Comparison of ENCODE assay signal across 11 mouse cellular contexts in the genomic region with DNA sequence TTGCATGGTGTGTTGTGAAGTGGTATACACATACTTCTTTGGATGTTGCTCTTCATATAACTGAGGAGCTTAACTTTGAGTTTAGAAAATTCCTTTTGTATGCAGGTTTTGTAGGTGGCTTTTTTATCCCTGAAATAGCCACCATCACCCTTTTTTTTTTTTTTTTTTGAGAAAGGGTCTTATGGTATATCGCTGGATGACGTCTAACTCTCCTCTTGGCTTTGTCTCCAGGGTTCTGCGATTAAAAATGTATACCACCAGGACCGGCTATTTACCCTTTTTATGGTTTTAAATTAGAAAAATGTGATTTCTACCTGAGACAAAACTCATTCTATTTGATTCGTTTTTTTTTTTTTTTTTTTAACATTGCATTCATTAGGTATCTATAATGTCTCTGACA. TPM values are rescaled to one million over a fixed set of nuclear protein-coding genes. Genes with fewer than 3 reads are reported as not detected.
A peak's percentile ranks its signal among the peaks of the same experiment; 100 is the strongest.
DNase-seq lines count a peak whose midpoint lies in the region; ATAC-seq and TF ChIP-seq lines count a peak whose summit lies in the region.
"Had no signal": no experiment of that assay in that cellular context is flagged by ENCODE, and none has a peak within 500 bp of the region (broad histone marks: within the 10 kb centered on the region; RNA-seq: fewer than 3 reads in every experiment).

No protein-coding gene starts in this region.

- H3K27ac ChIP-seq in heart, embryonic 14.5 days (replicated peaks in 1 of 2; ENCODE audit: control insufficient read depth in 1 of 2, insufficient read depth in 1 of 2, low read depth in 2 of 2, low read length in 2 of 2): no peak overlapping the region
- H3K27ac ChIP-seq in MEL (ENCODE audit: control insufficient read depth, low read depth, low read length) (no peak overlapping the region), macrophage (no peak overlapping the region)
- no peak overlapping the region for H3K27ac ChIP-seq in hindbrain, embryonic 12.5 days

- 71% methylated on average over 5 of the region's 5 CpGs for WGBS in heart, embryonic 14.5 days
- 67% methylated on average over 5 of the region's 5 CpGs for WGBS in hindbrain, embryonic 12.5 days
- 67% methylated on average over 5 of the region's 5 CpGs for WGBS in macrophage (ENCODE audit: missing documents)

- H3K4me1 ChIP-seq in heart, embryonic 14.5 days (ENCODE audit: control insufficient read depth in 2 of 2, insufficient read depth in 2 of 2, low read length in 2 of 2): peaks cover 0 to 13% of the 10 kb centered on the region in 2 experiments; a peak in 2 of 4 replicates
- peaks cover 5 to 13% of the 10 kb centered on the region in 2 experiments; a peak in 2 of 4 replicates for H3K4me1 ChIP-seq in MEL (ENCODE audit: control insufficient read depth in 1 of 2, insufficient read depth in 2 of 2, low read length in 2 of 2)
- peaks cover 12% of the 10 kb centered on the region; the same call in 1 of the 2 replicates for H3K4me1 ChIP-seq in hindbrain, embryonic 12.5 days

- no peaks in the 10 kb centered on the region for H3K27me3 ChIP-seq in heart, embryonic 14.5 days (ENCODE audit: control insufficient read depth, insufficient read depth, low read length)
- H3K27me3 ChIP-seq in MEL (ENCODE audit: control insufficient read depth in 1 of 2, insufficient read depth in 2 of 2, low read length in 2 of 2): no peaks in the 10 kb centered on the region
- no peaks in the 10 kb centered on the region for H3K27me3 ChIP-seq in hindbrain, embryonic 12.5 days

- ATAC-seq in heart, embryonic 14.5 days (ENCODE audit: insufficient number of reproducible peaks, insufficient read depth, low FRiP score, low read depth): no peak
- ATAC-seq in hindbrain, embryonic 12.5 days (ENCODE audit: low FRiP score): no peak

- no peaks in the 10 kb centered on the region for H3K9me3 ChIP-seq in heart, embryonic 14.5 days (ENCODE audit: control insufficient read depth, low read length)
- no peaks in the 10 kb centered on the region for H3K9me3 ChIP-seq in MEL (replicated peaks; ENCODE audit: insufficient read depth, low read length)
- H3K9me3 ChIP-seq in hindbrain, embryonic 12.5 days (replicated peaks): no peaks in the 10 kb centered on the region

- no peak; a peak in 1 of 4 replicates for TF ChIP-seq EP300 in MEL (IDR thresholded peaks at IDR 0.05; ENCODE audit: low read depth in 1 of 2, low read length in 2 of 2)

- peak overlapping the region; percentile 79 for H3K4me2 ChIP-seq in heart, embryonic 14.5 days (ENCODE audit: low read length)
- peak overlapping the region; percentile 62 for H3K4me2 ChIP-seq in hindbrain, embryonic 12.5 days (replicated peaks)

- H3K36me3 ChIP-seq in heart, embryonic 14.5 days (ENCODE audit: control insufficient read depth, insufficient read depth, low read length): no peaks in the 10 kb centered on the region
- H3K36me3 ChIP-seq in MEL (ENCODE audit: control insufficient read depth in 1 of 2, insufficient read depth in 2 of 2, low read length in 2 of 2) (peaks cover 0 to 38% of the 10 kb centered on the region in 2 experiments; a peak in 2 of 4 replicates), macrophage (ENCODE audit: inconsistent target) (no peaks in the 10 kb centered on the region)
- no peaks in the 10 kb centered on the region for H3K36me3 ChIP-seq in hindbrain, embryonic 12.5 days

- no peak for TF ChIP-seq CTCF in MEL (IDR thresholded peaks at IDR 0.05 in 2 of 3, conservative IDR thresholded peaks at IDR 0.05 in 1 of 3; ENCODE audit: control insufficient read depth in 1 of 3, insufficient read depth in 1 of 3, low read depth in 2 of 3, low read length in 3 of 3, poor library complexity in 1 of 3, severe bottlenecking in 1 of 3)

- peaks cover 48% of the 10 kb centered on the region for H3K79me2 ChIP-seq in MEL (ENCODE audit: control insufficient read depth, insufficient read depth, low read length, poor library complexity)
- H3K79me2 ChIP-seq in macrophage (ENCODE audit: inconsistent target): peaks cover 65% of the 10 kb centered on the region

- no peak for TF ChIP-seq POLR2A in MEL (IDR thresholded peaks at IDR 0.05; ENCODE audit: control insufficient read depth in 1 of 2, insufficient read depth in 1 of 2, low read depth in 1 of 2, low read length in 2 of 2, poor library complexity in 1 of 2)

- TF ChIP-seq RAD21 in MEL (IDR thresholded peaks at IDR 0.05; ENCODE audit: low read depth, low read length): no peak

- no peak for DNase-seq in heart, adult 18-20 months
- no peak for DNase-seq in MEL (ENCODE audit: low read depth, low spot score)
- no peak for DNase-seq in thymus, postnatal 25 days
- no peak for DNase-seq in cerebellum, postnatal 36 days
- DNase-seq in T-cell, adult 2 months (ENCODE audit: low spot score): no peak
- DNase-seq: adrenal gland, postnatal 36 days; kidney, adult 8-10 months; thymus, postnatal 14 days had no signal

- peak overlapping the region; percentile 98; the same call in 1 of the 2 replicates for H3K9ac ChIP-seq in heart, embryonic 14.5 days (ENCODE audit: low read length)
- H3K9ac ChIP-seq in MEL (ENCODE audit: control insufficient read depth, low read depth, low read length, poor library complexity, severe bottlenecking): peak overlapping the region; percentile 36; the same call in 1 of the 2 replicates
- peak overlapping the region; percentile 97; the same call in 1 of the 2 replicates for H3K9ac ChIP-seq in hindbrain, embryonic 12.5 days

- H3K4me3 ChIP-seq in heart, embryonic 14.5 days (ENCODE audit: control insufficient read depth in 1 of 2, insufficient read depth in 1 of 2, low read depth in 1 of 2, low read length in 2 of 2): peak overlapping the region in 1 of 2 experiments; percentile 99; a peak in 2 of 4 replicates
- peak overlapping the region; percentile 40 to 73; a peak in 3 of 4 replicates for H3K4me3 ChIP-seq in MEL (ENCODE audit: control insufficient read depth in 1 of 2, insufficient read depth in 1 of 2, low read depth in 2 of 2, low read length in 2 of 2)
- H3K4me3 ChIP-seq in hindbrain, embryonic 12.5 days: peak overlapping the region; percentile 78
- H3K4me3 ChIP-seq in macrophage (ENCODE audit: inconsistent target): peak overlapping the region; percentile 82; the same call in 1 of the 2 replicates

TF ChIP-seq in MEL, 35 proteins besides CTCF, POLR2A, EP300 and RAD21:
- TF ChIP-seq ELF1 (IDR thresholded peaks at IDR 0.05; ENCODE audit: low read depth, low read length) (no peak), GABPA (IDR thresholded peaks at IDR 0.05; ENCODE audit: low read depth, low read length) (no peak), HCFC1 (IDR thresholded peaks at IDR 0.05; ENCODE audit: low read depth, low read length) (no peak), MAZ (IDR thresholded peaks at IDR 0.05; ENCODE audit: low read depth, low read length) (no peak), MAX (IDR thresholded peaks at IDR 0.05; ENCODE audit: low read length) (no peak), ETS1 (IDR thresholded peaks at IDR 0.05; ENCODE audit: low read depth, low read length) (no peak), SIN3A (IDR thresholded peaks at IDR 0.05; ENCODE audit: low read length) (peak; percentile 9; the same call in 1 of the 2 replicates), ZNF384 (IDR thresholded peaks at IDR 0.05; ENCODE audit: low read depth, low read length) (peak; percentile 55), TBP (IDR thresholded peaks at IDR 0.05; ENCODE audit: low read depth, low read length) (no peak)
TF ChIP-seq in MEL: peak in this region for 2.

RNA-seq across cellular contexts. Expression of gene Ube3a, which starts 2.2 kb away (rescaled TPM):
- 109 and 131 TPM in 2 replicates for polyA plus RNA-seq in heart, embryonic 14.5 days (2014; fragmentation: Nextera tagmentation; extraction: Ambion mirVana)
- total RNA-seq in heart, adult 18-20 months (2021): 100 to 1,000 TPM; 136 to 142 TPM
- 81.7 and 84.1 TPM in 2 replicates for total RNA-seq in MEL (2012; rRNA removed)
- polyA plus RNA-seq in MEL (2012; ENCODE audit: insufficient read depth in 1 of 2, insufficient read length in 2 of 2, low read depth in 1 of 2, low replicate concordance in 2 of 2, missing spikeins in 1 of 2) (100 to 1,000 TPM in 1 of 2 experiments, 10 to 100 TPM in 1; 46.3 to 112 TPM), macrophage (2018) (25.9 to 45.7 TPM (median 32.0 TPM) in 3 replicates)
- 190 and 218 TPM in 2 replicates for polyA plus RNA-seq in hindbrain, embryonic 12.5 days (2016; fragmentation: Nextera tagmentation; extraction: Ambion mirVana)
- 100 to 1,000 TPM; 104 to 356 (median 246) TPM for total RNA-seq in macrophage (2018; cell fraction: chromatin; rRNA removed)
- 10 to 100 TPM; 41.0 to 96.3 (median 66.0) TPM for total RNA-seq in macrophage (2018; cell fraction: cytosol; rRNA removed)
- total RNA-seq in macrophage (2018; cell fraction: nucleus; rRNA removed): 100 to 1,000 TPM in 23 of 26 experiments, 10 to 100 TPM in 3; 76.0 to 300 (median 146) TPM

Comparison
In these comparisons a context has a peak if more than half of its experiments do, and no peak if none do; other contexts are left out.
1. H3K9ac ChIP-seq: peak in every context shown above with its lines; median percentile 98 in heart, embryonic 14.5 days; 97 in hindbrain, embryonic 12.5 days; 36 in MEL.